8 mouse cellular contexts compared by ENCODE assay signal in the genomic region with DNA sequence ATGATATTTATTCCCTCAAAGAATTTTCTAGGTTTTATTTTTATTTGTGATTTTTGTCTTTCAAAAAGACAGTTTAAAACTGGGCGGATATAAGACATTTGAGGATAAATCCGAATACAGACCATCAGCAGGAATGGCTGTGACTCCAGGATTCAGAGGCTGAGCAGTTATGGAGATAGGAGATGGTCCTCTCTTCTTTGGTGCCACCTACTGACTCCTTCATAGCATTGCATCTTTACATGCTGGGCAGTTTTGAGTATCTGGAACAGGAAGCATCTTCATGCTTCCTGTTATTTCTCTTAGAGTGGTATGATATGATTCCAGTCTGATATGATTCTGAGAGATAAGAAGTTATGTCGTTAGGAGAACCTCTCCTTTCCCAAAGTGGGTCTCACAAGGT.
DNase-seq lines count a peak whose midpoint lies in the region; ATAC-seq lines count a peak whose summit lies in the region.
"Had no signal": no experiment of that assay in that cellular context is flagged by ENCODE, and none has a peak within 500 bp of the region (broad histone marks: within the 10 kb centered on the region; RNA-seq: fewer than 3 reads in every experiment).

No protein-coding gene starts in this region.

- H3K9ac ChIP-seq in midbrain, embryonic 11.5 days (ENCODE audit: low read length): no peak overlapping the region
- H3K9ac ChIP-seq in midbrain, embryonic 16.5 days (ENCODE audit: low read depth, low read length): no peak overlapping the region

- no peak overlapping the region for H3K27ac ChIP-seq in midbrain, embryonic 11.5 days (ENCODE audit: low read depth, low read length)
- H3K27ac ChIP-seq in midbrain, embryonic 10.5 days (replicated peaks): no peak overlapping the region
- no peak overlapping the region for H3K27ac ChIP-seq in embryonic facial prominence, embryonic 10.5 days (replicated peaks)
- H3K27ac ChIP-seq in midbrain, embryonic 16.5 days (ENCODE audit: low read length): no peak overlapping the region

- no peaks in the 10 kb centered on the region for H3K36me3 ChIP-seq in midbrain, embryonic 11.5 days (ENCODE audit: control insufficient read depth, insufficient read depth, low read length)
- H3K36me3 ChIP-seq in midbrain, embryonic 10.5 days: no peaks in the 10 kb centered on the region
- H3K36me3 ChIP-seq in embryonic facial prominence, embryonic 10.5 days (replicated peaks): no peaks in the 10 kb centered on the region
- H3K36me3 ChIP-seq in midbrain, embryonic 16.5 days (ENCODE audit: control insufficient read depth, insufficient read depth, low read length): peaks cover 11% of the 10 kb centered on the region; the same call in 1 of the 2 replicates

- no peaks in the 10 kb centered on the region for H3K4me1 ChIP-seq in midbrain, embryonic 11.5 days (ENCODE audit: control insufficient read depth, insufficient read depth, low read length)
- H3K4me1 ChIP-seq in midbrain, embryonic 10.5 days: peaks cover 11% of the 10 kb centered on the region
- H3K4me1 ChIP-seq in embryonic facial prominence, embryonic 10.5 days: no peaks in the 10 kb centered on the region
- H3K4me1 ChIP-seq in midbrain, embryonic 16.5 days (ENCODE audit: control insufficient read depth, insufficient read depth, low read length): no peaks in the 10 kb centered on the region; the same call in 1 of the 2 replicates

- H3K27me3 ChIP-seq in midbrain, embryonic 11.5 days (ENCODE audit: control insufficient read depth, insufficient read depth, low read length): no peaks in the 10 kb centered on the region
- no peaks in the 10 kb centered on the region for H3K27me3 ChIP-seq in midbrain, embryonic 10.5 days (ENCODE audit: low read depth, poor library complexity, severe bottlenecking)
- no peaks in the 10 kb centered on the region for H3K27me3 ChIP-seq in embryonic facial prominence, embryonic 10.5 days (replicated peaks; ENCODE audit: low read depth, poor library complexity, severe bottlenecking)
- H3K27me3 ChIP-seq in midbrain, embryonic 16.5 days (ENCODE audit: control insufficient read depth, insufficient read depth, low read depth, low read length): no peaks in the 10 kb centered on the region

- H3K4me2 ChIP-seq in midbrain, embryonic 11.5 days: no peak overlapping the region
- H3K4me2 ChIP-seq in midbrain, embryonic 16.5 days (ENCODE audit: low read length): no peak overlapping the region

- peak; percentile 57; the same call in 1 of the 2 replicates for ATAC-seq in midbrain, embryonic 11.5 days (ENCODE audit: low FRiP score)
- peak; percentile 78 for ATAC-seq in midbrain, embryonic 16.5 days

- no peak overlapping the region for H3K4me3 ChIP-seq in midbrain, embryonic 11.5 days (ENCODE audit: low read depth, low read length)
- H3K4me3 ChIP-seq in midbrain, embryonic 10.5 days: no peak overlapping the region
- no peak overlapping the region for H3K4me3 ChIP-seq in embryonic facial prominence, embryonic 10.5 days
- no peak overlapping the region for H3K4me3 ChIP-seq in midbrain, embryonic 16.5 days (ENCODE audit: low read depth, low read length)
- H3K4me3 ChIP-seq: erythroblast, embryonic 14.5 days had no signal

- H3K9me3 ChIP-seq in midbrain, embryonic 11.5 days (ENCODE audit: control insufficient read depth, low read length): no peaks in the 10 kb centered on the region
- no peaks in the 10 kb centered on the region for H3K9me3 ChIP-seq in midbrain, embryonic 10.5 days (replicated peaks)
- no peaks in the 10 kb centered on the region for H3K9me3 ChIP-seq in embryonic facial prominence, embryonic 10.5 days
- no peaks in the 10 kb centered on the region for H3K9me3 ChIP-seq in midbrain, embryonic 16.5 days (replicated peaks; ENCODE audit: control insufficient read depth, low read length, poor library complexity, severe bottlenecking)

- peak; percentile 91 for DNase-seq in midbrain, embryonic 11.5 days (ENCODE audit: low spot score, missing footprints)
- DNase-seq in midbrain, embryonic 10.5 days (ENCODE audit: low spot score): no peak
- DNase-seq in T-cell, adult 2 months (ENCODE audit: low spot score): peak; percentile 3
- DNase-seq in embryonic facial prominence, embryonic 10.5 days (ENCODE audit: low spot score): peak; percentile 18
- DNase-seq in kidney, adult 9 months: peak; percentile 47
- no peak for DNase-seq in frontal cortex, postnatal 10 days (ENCODE audit: low spot score in 2 of 2)

- 15% methylated on average over 3 of the region's 3 CpGs for WGBS in midbrain, embryonic 11.5 days
- WGBS in midbrain, embryonic 10.5 days: 25% methylated on average over 3 of the region's 3 CpGs
- WGBS in embryonic facial prominence, embryonic 10.5 days: 15% methylated on average over 3 of the region's 3 CpGs
- WGBS in midbrain, embryonic 16.5 days: 13% methylated on average over 3 of the region's 3 CpGs

Comparison
In these comparisons a context has a peak if more than half of its experiments do, and no peak if none do; other contexts are left out.
1. DNase-seq: peak in midbrain, embryonic 11.5 days (single experiment), T-cell, adult 2 months (single experiment), embryonic facial prominence, embryonic 10.5 days (single experiment) and kidney, adult 9 months (single experiment); none in midbrain, embryonic 10.5 days (single experiment) and frontal cortex, postnatal 10 days (0 of 2).